Mouse (Mus musculus) cerebellum, adult 2 months (tissue): ENCODE results near the gene Sgms1.

Experiments
- CTCF ChIP-seq: fragments of 200-500 bp; IDR thresholded peaks from 2 replicates; pipeline ENCODE4 v1.5.1; 2011; ENCODE audit warnings: low read depth, mild to moderate bottlenecking, control low read depth, low read length, moderate library complexity, borderline replicate concordance; ENCODE audit not compliant: insufficient read depth
- POLR2A ChIP-seq: fragments of 200-500 bp; IDR thresholded peaks from 2 replicates; pipeline ENCODE4 v1.6.1; 2011; ENCODE audit warnings: low read length, control low read depth, borderline replicate concordance; ENCODE audit not compliant: insufficient read depth

DNA sequence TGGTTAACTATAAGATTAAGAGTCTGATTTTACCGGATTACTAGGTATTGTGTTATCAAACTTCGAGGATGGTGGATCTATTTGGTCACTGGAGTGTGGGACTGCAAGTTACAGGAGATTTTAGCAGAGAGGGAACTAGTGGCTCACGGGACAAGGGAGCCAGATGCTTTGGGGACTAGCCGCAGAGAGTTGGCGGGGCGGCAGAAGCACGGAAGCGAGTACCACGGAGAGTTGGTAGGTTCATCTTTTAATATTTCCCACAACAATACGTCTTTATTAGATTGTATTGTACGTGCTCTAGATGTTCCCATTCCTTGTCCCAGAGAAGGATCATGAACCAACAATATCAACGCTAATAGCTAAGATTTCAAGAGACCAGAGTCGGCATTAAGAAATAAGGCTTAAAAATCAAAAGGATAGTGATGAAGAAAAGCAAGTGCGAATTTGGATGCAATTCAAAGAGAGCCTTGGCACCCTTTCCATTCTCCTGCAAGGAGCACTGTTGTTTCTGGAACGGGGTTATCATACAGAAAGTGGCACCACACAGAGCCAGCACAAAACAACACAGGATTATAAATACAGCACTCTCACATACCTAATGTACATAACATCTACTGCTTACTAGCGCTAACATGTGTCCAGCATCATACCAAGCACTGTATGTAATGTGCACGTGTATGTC is 56.6 kb downstream of the Sgms1 start:
- no peak for TF ChIP-seq POLR2A
- no peak for TF ChIP-seq CTCF
